Mouse (Mus musculus) lung, embryonic 14.5 days (tissue): ENCODE data around the gene Dpep3. TPM values are rescaled to one million over a fixed set of nuclear protein-coding genes. Genes with fewer than 3 reads are reported as not detected.

ENCODE experiments used
- ATAC-seq: fragments of 200-750 bp; cut with Nextera tagmentation; 2 replicates; pipeline ENCODE4 v1.8.0; 2017; ENCODE audit warnings: mild to moderate bottlenecking, moderate TSS enrichment, moderate library complexity; ENCODE audit not compliant: insufficient read depth
- DNase-seq: peaks from one replicate; pipeline ENCODE4 v3.0.0-alpha.2; 2015
- H3K27ac ChIP-seq: fragments of 300-500 bp; sonication (generic); 2 replicates; pipeline ENCODE4 v1.5.1; 2014; ENCODE audit warnings: low read depth, mild to moderate bottlenecking, moderate library complexity
- H3K27me3 ChIP-seq: fragments of 300-500 bp; sonication (generic); 2 replicates; pipeline ENCODE4 v1.6.1; 2014; ENCODE audit warnings: low read length, control low read depth; ENCODE audit not compliant: insufficient read depth
- H3K36me3 ChIP-seq: fragments of 300-500 bp; sonication (generic); 2 replicates; pipeline ENCODE4 v1.6.1; 2014; ENCODE audit warnings: control low read depth; ENCODE audit not compliant: insufficient read depth
- H3K4me1 ChIP-seq: fragments of 300-500 bp; sonication (generic); 2 replicates; pipeline ENCODE4 v1.6.1; 2014; ENCODE audit warnings: antibody characterized with exemption, control low read depth; ENCODE audit not compliant: insufficient read depth
- H3K4me2 ChIP-seq: fragments of 300-500 bp; sonication (generic); 2 replicates; pipeline ENCODE4 v1.6.1; 2014; ENCODE audit warnings: mild to moderate bottlenecking
- H3K4me3 ChIP-seq: fragments of 300-500 bp; sonication (generic); 2 replicates; pipeline ENCODE4 v1.5.1; 2014; ENCODE audit warnings: low read depth, low read length
- H3K9ac ChIP-seq: fragments of 300-500 bp; sonication (generic); 2 replicates; pipeline ENCODE4 v1.6.1; 2014
- H3K9me3 ChIP-seq: fragments of 300-500 bp; sonication (generic); 2 replicates; pipeline ENCODE4 v1.6.1; 2016; ENCODE audit warnings: low read depth, low read length, control low read depth
- CTCF ChIP-seq: IDR thresholded peaks from 2 replicates; pipeline ENCODE4 v1.5.1; 2016; ENCODE audit warnings: antibody characterized with exemption, low read depth
- WGBS: fragments of 180-500 bp; shearing (Covaris S2); extraction: QIAGEN DNeasy Blood & Tissue Kit; methylation state at CpG from one replicate; pipeline ENCODE4 v1.1.7; 2014; 5-methylcytosine and 5-hydroxymethylcytosine counted together
- polyA plus RNA-seq: library from polyadenylated mRNA; unstranded; fragments of >200 nt; fragmentation: Nextera tagmentation; extraction: Ambion mirVana; gene quantifications from 2 replicates; pipeline ENCODE4 v1.2.1, GENCODE M21; 2014

Gene Dpep3
- polyA plus RNA-seq, 1 experiment from 2014 or later: not detected

DNA sequence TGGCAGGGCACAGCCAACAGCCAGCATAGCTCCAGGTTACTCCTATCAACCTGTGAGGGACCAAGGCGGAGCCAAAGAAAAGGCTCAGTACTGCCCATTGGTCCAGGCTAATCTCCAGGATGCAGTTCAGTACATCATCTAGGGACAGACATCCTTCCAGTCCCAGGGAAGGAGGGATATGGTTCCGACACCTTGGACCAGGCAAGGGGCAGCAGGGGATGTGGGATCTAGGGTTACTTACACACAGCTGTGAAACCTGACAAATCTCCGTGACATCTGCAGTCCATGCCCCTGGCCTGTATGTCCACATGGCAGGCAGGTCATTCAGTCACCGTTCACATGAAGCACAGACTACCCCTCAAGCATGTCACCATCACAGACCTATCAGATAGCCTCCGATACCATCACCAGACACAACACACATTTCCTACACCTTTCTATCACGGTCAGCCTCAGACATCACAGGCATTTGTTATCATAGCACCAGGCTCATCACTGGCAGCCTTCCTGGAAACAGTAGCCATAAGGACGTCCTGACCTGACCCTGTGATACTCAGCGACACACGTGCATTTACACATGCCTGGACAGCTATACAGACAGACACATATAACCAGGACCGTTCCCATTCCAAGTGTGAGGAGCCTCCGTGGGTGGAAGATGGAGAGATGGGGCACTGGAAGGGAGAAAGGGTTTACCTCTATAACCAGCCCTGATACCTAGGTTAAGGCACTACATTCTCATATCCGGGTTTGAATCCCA, 14.5 kb downstream of the Dpep3 start:
- peaks cover 9% of the 10 kb centered on the region; the same call in 1 of the 2 replicates for H3K4me1 ChIP-seq
- DNase-seq (no peak), ATAC-seq (peak; percentile 3; the same call in 1 of the 2 replicates)
- no peaks in the 10 kb centered on the region for H3K9me3 ChIP-seq
- peak overlapping the region; percentile 86 for H3K9ac ChIP-seq
- H3K4me2 ChIP-seq: peak overlapping the region; percentile 78
- peaks cover 13% of the 10 kb centered on the region for H3K36me3 ChIP-seq
- 39% methylated on average over 12 of the region's 12 CpGs for WGBS
- no peak for TF ChIP-seq CTCF
- H3K27ac ChIP-seq: peak overlapping the region; percentile 94; the same call in 1 of the 2 replicates
- no peaks in the 10 kb centered on the region for H3K27me3 ChIP-seq
- peak overlapping the region; percentile 80 for H3K4me3 ChIP-seq

- no peak for ATAC-seq
- Histone ChIP-seq H3K4me3 (no peak overlapping the region), H3K9ac (no peak overlapping the region), H3K4me2 (no peak overlapping the region), H3K36me3 (peaks cover 40% of the 10 kb centered on the region), H3K27ac (no peak overlapping the region), H3K27me3 (no peaks in the 10 kb centered on the region), H3K9me3 (no peaks in the 10 kb centered on the region), H3K4me1 (peaks cover 4% of the 10 kb centered on the region; the same call in 1 of the 2 replicates)
- TF ChIP-seq CTCF: no peak
- no peak for DNase-seq
- WGBS: 89% methylated on average over 10 of the region's 10 CpGs
These were observed 17.7 kb downstream of the Dpep3 start for GRCm38 (mm10) chr8:105961536-105961935.

DNA sequence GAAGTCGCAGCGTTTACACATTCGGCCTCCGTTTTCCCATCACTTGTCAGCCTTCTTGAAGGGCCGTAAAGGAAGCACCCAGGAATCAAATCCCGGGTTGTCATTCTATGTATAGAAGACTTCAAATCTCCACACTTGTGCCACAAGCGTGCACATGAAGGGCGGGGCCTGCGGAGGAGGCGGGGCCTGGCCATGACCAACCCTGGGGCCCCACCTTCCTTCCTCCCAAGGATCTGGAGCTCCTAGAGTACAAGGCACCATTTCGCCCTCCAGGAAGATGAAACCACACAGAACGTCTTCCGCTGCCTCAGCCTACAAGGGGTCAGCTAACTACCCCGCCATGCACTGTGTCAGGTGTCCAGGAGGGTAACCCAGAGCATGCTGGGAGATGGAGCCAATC, 18.1 kb downstream of the Dpep3 start:
- H3K4me1 ChIP-seq: peaks cover 3% of the 10 kb centered on the region; the same call in 1 of the 2 replicates
- H3K36me3 ChIP-seq: peaks cover 44% of the 10 kb centered on the region
- 77% methylated on average over 14 of the region's 14 CpGs for WGBS
- DNase-seq (no peak), ATAC-seq (no peak)
- no peaks in the 10 kb centered on the region for H3K9me3 ChIP-seq
- H3K27me3 ChIP-seq: no peaks in the 10 kb centered on the region
- H3K4me3 ChIP-seq: no peak overlapping the region
- no peak overlapping the region for H3K27ac ChIP-seq
- no peak overlapping the region for H3K9ac ChIP-seq
- no peak for TF ChIP-seq CTCF
- no peak overlapping the region for H3K4me2 ChIP-seq

GRCm38 (mm10) chr8:105959350-105959749, 19.9 kb downstream of the Dpep3 start:
- WGBS: 64% methylated on average over 7 of the region's 7 CpGs
- Histone ChIP-seq H3K36me3 (peaks cover 56% of the 10 kb centered on the region), H3K4me2 (no peak overlapping the region), H3K27ac (no peak overlapping the region), H3K9me3 (no peaks in the 10 kb centered on the region), H3K9ac (no peak overlapping the region), H3K4me3 (no peak overlapping the region), H3K27me3 (no peaks in the 10 kb centered on the region), H3K4me1 (peaks cover under 1% of the 10 kb centered on the region; the same call in 1 of the 2 replicates)
- DNase-seq: peak; percentile 37
- no peak for TF ChIP-seq CTCF
- ATAC-seq: no peak; the same call in 1 of the 2 replicates

DNA sequence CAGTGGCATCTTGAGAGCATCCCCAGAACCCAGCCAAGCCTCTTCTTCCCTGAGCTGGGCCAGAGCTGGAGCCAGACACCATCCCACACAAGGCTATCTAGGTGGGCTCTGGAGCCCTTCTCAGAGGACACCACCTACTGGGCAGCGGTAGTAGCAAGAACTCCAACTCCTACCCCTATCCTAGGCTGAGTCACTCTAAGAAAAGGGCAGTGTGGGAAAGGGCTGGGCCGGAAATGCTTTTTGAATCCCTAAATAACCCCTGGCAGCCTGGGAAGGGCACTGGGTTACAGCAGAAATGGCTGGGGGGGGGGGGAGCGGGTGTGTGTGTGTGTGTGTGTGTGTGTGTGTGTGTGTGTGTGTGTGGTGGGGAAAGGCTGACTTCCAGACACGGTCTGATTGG, 21.4 kb downstream of the Dpep3 start:
- 52% methylated on average over 3 of the region's 4 CpGs for WGBS
- no peak for ATAC-seq
- Histone ChIP-seq H3K4me2 (no peak overlapping the region), H3K9ac (no peak overlapping the region), H3K9me3 (no peaks in the 10 kb centered on the region), H3K36me3 (peaks cover 60% of the 10 kb centered on the region), H3K4me1 (no peaks in the 10 kb centered on the region), H3K4me3 (no peak overlapping the region), H3K27me3 (no peaks in the 10 kb centered on the region), H3K27ac (no peak overlapping the region)
- DNase-seq: no peak
- no peak for TF ChIP-seq CTCF

- Histone ChIP-seq H3K27ac (no peak overlapping the region), H3K27me3 (no peaks in the 10 kb centered on the region), H3K4me3 (no peak overlapping the region), H3K4me2 (no peak overlapping the region), H3K36me3 (peaks cover 72% of the 10 kb centered on the region), H3K9ac (no peak overlapping the region), H3K9me3 (no peaks in the 10 kb centered on the region), H3K4me1 (no peaks in the 10 kb centered on the region)
- ATAC-seq (no peak), DNase-seq (no peak)
- 87% methylated on average over 4 of the region's 4 CpGs for WGBS
- TF ChIP-seq CTCF: no peak
These were observed 22.7 kb downstream of the Dpep3 start for GRCm38 (mm10) chr8:105956556-105956955.

DNA sequence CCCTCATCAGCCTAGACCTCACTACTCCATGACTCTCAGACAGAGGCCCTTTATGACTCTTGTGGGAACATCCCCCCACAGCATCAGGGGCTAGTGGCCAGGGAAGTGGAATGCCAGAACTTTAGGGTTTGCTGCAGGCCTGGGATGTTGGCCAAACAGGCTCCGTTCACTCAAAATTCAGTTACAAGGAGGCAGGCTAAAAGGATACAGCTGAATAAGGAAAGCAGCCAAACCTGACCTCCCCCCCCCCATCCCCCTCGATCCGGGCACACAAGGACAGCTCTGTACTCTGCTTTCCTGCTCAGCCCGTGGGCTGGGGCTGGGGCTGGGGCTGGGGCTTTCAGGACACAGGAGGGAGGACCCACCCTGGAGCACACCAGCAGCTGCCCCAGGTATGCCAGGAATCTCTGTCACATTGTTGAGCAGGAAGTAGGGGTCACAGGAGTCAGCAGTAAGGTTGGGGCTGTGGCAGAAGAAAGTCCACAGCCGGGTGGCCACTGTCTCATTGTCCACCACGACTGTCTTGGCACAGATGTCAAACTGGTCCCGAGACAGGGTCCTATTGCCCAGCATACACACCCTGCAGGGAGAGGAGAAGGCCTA, 28.1 kb downstream of the Dpep3 start:
- H3K4me2 ChIP-seq: no peak overlapping the region
- H3K4me3 ChIP-seq: no peak overlapping the region
- DNase-seq: peak; percentile 11
- H3K9me3 ChIP-seq: no peaks in the 10 kb centered on the region
- H3K27me3 ChIP-seq: no peaks in the 10 kb centered on the region
- TF ChIP-seq CTCF: no peak
- peak; percentile 70; the same call in 1 of the 2 replicates for ATAC-seq
- H3K36me3 ChIP-seq: peaks cover 87% of the 10 kb centered on the region
- no peak overlapping the region for H3K9ac ChIP-seq
- no peaks in the 10 kb centered on the region for H3K4me1 ChIP-seq
- 37% methylated on average over 7 of the region's 7 CpGs for WGBS
- peak overlapping the region; percentile 46; the same call in 1 of the 2 replicates for H3K27ac ChIP-seq
